Mouse (Mus musculus) C2C12 (cell line): ENCODE measurements around the gene Tmem52. TPM values are rescaled to one million over a fixed set of nuclear protein-coding genes. Genes with fewer than 3 reads are reported as not detected.

Experiments used
- H3K27me3 ChIP-seq: one replicate; pipeline ENCODE4 v1.6.1; 2011; ENCODE audit not compliant: control insufficient read depth, insufficient read depth, insufficient read length
- H3K36me3 ChIP-seq: one replicate; pipeline ENCODE4 v1.6.1; 2011; ENCODE audit not compliant: control insufficient read depth, insufficient read depth
- H3K4me3 ChIP-seq: one replicate; pipeline ENCODE4 v1.5.1; 2011; ENCODE audit warnings: mild to moderate bottlenecking, control low read depth; ENCODE audit not compliant: poor library complexity, insufficient read depth, severe bottlenecking
- H3K79me2 ChIP-seq: one replicate; pipeline ENCODE4 v1.6.1; 2011; ENCODE audit not compliant: control insufficient read depth, insufficient read depth
- H3K79me3 ChIP-seq: one replicate; pipeline ENCODE4 v1.6.1; 2011; ENCODE audit warnings: low read depth, control low read depth
- H3ac ChIP-seq: one replicate; pipeline ENCODE3; 2011; ENCODE audit warnings: low read depth; ENCODE audit not compliant: control insufficient read depth, insufficient read length
- CEBPB ChIP-seq: IDR thresholded peaks from one replicate; pipeline ENCODE4 v1.6.1; 2011; ENCODE audit warnings: low read depth, mild to moderate bottlenecking, control low read depth, moderate library complexity
- CTCF ChIP-seq: IDR thresholded peaks from one replicate; pipeline ENCODE4 v1.5.1; 2011; ENCODE audit not compliant: control insufficient read depth, insufficient read depth, insufficient read length
- FOSL1 ChIP-seq: IDR thresholded peaks from one replicate; pipeline ENCODE4 v1.8.0; 2011; ENCODE audit warnings: mild to moderate bottlenecking, low read length; ENCODE audit not compliant: poor library complexity, insufficient read depth, severe bottlenecking
- MAX ChIP-seq: IDR thresholded peaks from one replicate; pipeline ENCODE4 v1.6.1; 2011; ENCODE audit warnings: mild to moderate bottlenecking, control low read depth
- MYOD1 ChIP-seq: IDR thresholded peaks from one replicate; pipeline ENCODE4 v1.6.1; 2011; ENCODE audit warnings: low read depth; ENCODE audit not compliant: control insufficient read depth, insufficient read length
- MYOG ChIP-seq: IDR thresholded peaks from one replicate; pipeline ENCODE4 v1.6.1; 2011; ENCODE audit not compliant: control insufficient read depth, insufficient read length; ENCODE audit errors: extremely low read depth
- USF1 ChIP-seq: IDR thresholded peaks from one replicate; pipeline ENCODE4 v1.6.1; 2011; ENCODE audit warnings: low read depth, mild to moderate bottlenecking, control low read depth, moderate library complexity
- polyA plus RNA-seq: library from polyadenylated mRNA; unstranded; fragments of >200 nt; fragmentation: generic; extraction: Trizol; gene quantifications from one replicate; pipeline ENCODE4 v1.2.1, GENCODE M21; 2012; ENCODE audit warnings: missing spikeins

Gene Tmem52
- polyA plus RNA-seq, 1 experiment, result not detected

GRCm38 (mm10) chr4:155429202-155429601 is 39.7 kb upstream of the Tmem52 start:
- H3K4me3 ChIP-seq, result no peak overlapping the region
- H3K79me2 ChIP-seq, result no peaks in the 10 kb centered on the region
- no peak for TF ChIP-seq USF1
- no peak for TF ChIP-seq FOSL1
- no peak for TF ChIP-seq MYOD1
- TF ChIP-seq MYOG, result no peak
- no peak for TF ChIP-seq MAX
- TF ChIP-seq CTCF, result no peak
- no peak for TF ChIP-seq CEBPB
- no peaks in the 10 kb centered on the region for H3K36me3 ChIP-seq
- H3ac ChIP-seq, result no peak overlapping the region
- H3K27me3 ChIP-seq, result peaks cover 67% of the 10 kb centered on the region
- no peaks in the 10 kb centered on the region for H3K79me3 ChIP-seq

- Histone ChIP-seq H3K4me3 (no peak overlapping the region), H3K79me3 (no peaks in the 10 kb centered on the region), H3ac (no peak overlapping the region), H3K36me3 (no peaks in the 10 kb centered on the region), H3K27me3 (peaks cover 69% of the 10 kb centered on the region), H3K79me2 (no peaks in the 10 kb centered on the region)
- no peak for TF ChIP-seq MAX
These were observed 36.6 kb upstream of the Tmem52 start for GRCm38 (mm10) chr4:155432358-155432757.

- H3K79me2 ChIP-seq, result no peaks in the 10 kb centered on the region
- H3K27me3 ChIP-seq, result peaks cover 69% of the 10 kb centered on the region
- H3K79me3 ChIP-seq, result no peaks in the 10 kb centered on the region
- H3ac ChIP-seq, result no peak overlapping the region
- no peak overlapping the region for H3K4me3 ChIP-seq
- TF ChIP-seq CEBPB, result no peak
- TF ChIP-seq CTCF, result no peak
- no peak for TF ChIP-seq MYOD1
- no peak for TF ChIP-seq MAX
- no peak for TF ChIP-seq MYOG
- no peak for TF ChIP-seq FOSL1
- TF ChIP-seq USF1, result no peak
- no peaks in the 10 kb centered on the region for H3K36me3 ChIP-seq
These were observed 34.9 kb upstream of the Tmem52 start for GRCm38 (mm10) chr4:155433993-155434392.

- no peaks in the 10 kb centered on the region for H3K79me2 ChIP-seq
- TF ChIP-seq USF1, result no peak
- no peak for TF ChIP-seq MAX
- TF ChIP-seq CEBPB, result no peak
- no peak for TF ChIP-seq MYOG
- TF ChIP-seq CTCF, result no peak
- H3K27me3 ChIP-seq, result peaks cover 49% of the 10 kb centered on the region
- no peak overlapping the region for H3K4me3 ChIP-seq
- no peak overlapping the region for H3ac ChIP-seq
- H3K36me3 ChIP-seq, result no peaks in the 10 kb centered on the region
- no peaks in the 10 kb centered on the region for H3K79me3 ChIP-seq
These were observed 26.1 kb upstream of the Tmem52 start for GRCm38 (mm10) chr4:155442808-155443207.

GRCm38 (mm10) chr4:155451597-155451996 is 17.3 kb upstream of the Tmem52 start:
- H3K79me3 ChIP-seq, result no peaks in the 10 kb centered on the region
- no peaks in the 10 kb centered on the region for H3K36me3 ChIP-seq
- no peak overlapping the region for H3K4me3 ChIP-seq
- TF ChIP-seq CTCF, result no peak
- no peak for TF ChIP-seq MAX
- no peak for TF ChIP-seq MYOG
- TF ChIP-seq FOSL1, result no peak
- TF ChIP-seq USF1, result no peak
- TF ChIP-seq CEBPB, result no peak
- no peak for TF ChIP-seq MYOD1
- H3K27me3 ChIP-seq, result peaks cover 21% of the 10 kb centered on the region
- H3K79me2 ChIP-seq, result no peaks in the 10 kb centered on the region
- H3ac ChIP-seq, result no peak overlapping the region

- Histone ChIP-seq H3ac (no peak overlapping the region), H3K4me3 (no peak overlapping the region), H3K36me3 (no peaks in the 10 kb centered on the region), H3K79me3 (no peaks in the 10 kb centered on the region), H3K79me2 (no peaks in the 10 kb centered on the region), H3K27me3 (peaks cover 65% of the 10 kb centered on the region)
- no peak for TF ChIP-seq CTCF
- no peak for TF ChIP-seq MAX
- no peak for TF ChIP-seq FOSL1
- no peak for TF ChIP-seq MYOG
- no peak for TF ChIP-seq CEBPB
- no peak for TF ChIP-seq USF1
- TF ChIP-seq MYOD1, result no peak
These were observed 10.3 kb upstream of the Tmem52 start for GRCm38 (mm10) chr4:155458575-155458974.

- H3ac ChIP-seq, result no peak overlapping the region
- TF ChIP-seq CTCF (no peak), MYOG (no peak), MYOD1 (no peak), USF1 (no peak), FOSL1 (no peak)
- H3K36me3 ChIP-seq, result no peaks in the 10 kb centered on the region
- H3K27me3 ChIP-seq, result peaks cover 97% of the 10 kb centered on the region
- H3K4me3 ChIP-seq, result no peak overlapping the region
- no peaks in the 10 kb centered on the region for H3K79me2 ChIP-seq
- no peaks in the 10 kb centered on the region for H3K79me3 ChIP-seq
These were observed 5.9 kb upstream of the Tmem52 start for GRCm38 (mm10) chr4:155463050-155463449.
